Mouse (Mus musculus): ENCODE data around the gene Fndc3c1. TPM values are rescaled to one million over a fixed set of nuclear protein-coding genes. Genes with fewer than 3 reads are reported as not detected.
"Not testable (repeated sequence)": the region's sequence is repeated elsewhere in the genome, so short reads cannot be mapped to it uniquely, and the experiment has no call there.

Fndc3c1 gene
- total RNA-seq (2014; rRNA removed; ENCODE audit: low replicate concordance) (not detected in 2 replicates), polyA plus RNA-seq (2015; fragmentation: Nextera tagmentation; extraction: Ambion mirVana) (0.07 and 0.11 TPM in 2 replicates)

- H3K4me3 ChIP-seq (ENCODE audit: low read depth, low read length): peak within 1 kb of the TSS; percentile 46
- 19% methylated on average over 38 of the region's 39 CpGs for WGBS
- no peaks in the 10 kb centered on the region for H3K4me1 ChIP-seq (ENCODE audit: control insufficient read depth, insufficient read depth)
- no peaks in the 10 kb centered on the region for H3K36me3 ChIP-seq (replicated peaks; ENCODE audit: control insufficient read depth, insufficient read depth, low read length)
- ATAC-seq (ENCODE audit: insufficient read depth, low read depth) (peak; percentile 20; the same call in 1 of the 2 replicates), DNase-seq (ENCODE audit: low spot score) (no peak)
- no peak within 1 kb of the TSS for H3K9ac ChIP-seq (replicated peaks; ENCODE audit: low read depth, low read length)
- no peaks in the 10 kb centered on the region for H3K9me3 ChIP-seq (replicated peaks; ENCODE audit: control insufficient read depth, low read length)
- peaks cover 17% of the 10 kb centered on the region for H3K27me3 ChIP-seq (ENCODE audit: control insufficient read depth, insufficient read depth, low read length)
- H3K27ac ChIP-seq (ENCODE audit: low read depth): no peak within 1 kb of the TSS
- H3K4me2 ChIP-seq (ENCODE audit: low read depth, low read length): peak within 1 kb of the TSS; percentile 67
- TF ChIP-seq CTCF (IDR thresholded peaks at IDR 0.05; ENCODE audit: low read depth) (no peak), EP300 (IDR thresholded peaks at IDR 0.05; ENCODE audit: low read depth) (no peak)
Measured at GRCm38 (mm10) chrX:106485101-106485651, at the start of gene Fndc3c1. Fndc3c1 (minus strand) TSS chrX:106485401.

- no peak for DNase-seq (ENCODE audit: low spot score)
- no peaks in the 10 kb centered on the region for H3K4me1 ChIP-seq (ENCODE audit: control insufficient read depth, insufficient read depth)
- H3K27ac ChIP-seq (ENCODE audit: low read depth): no peak overlapping the region
- ATAC-seq (ENCODE audit: insufficient read depth, low read depth): no peak
- peaks cover 17% of the 10 kb centered on the region for H3K27me3 ChIP-seq (ENCODE audit: control insufficient read depth, insufficient read depth, low read length)
- TF ChIP-seq EP300 (IDR thresholded peaks at IDR 0.05; ENCODE audit: low read depth): no peak
- TF ChIP-seq CTCF (IDR thresholded peaks at IDR 0.05; ENCODE audit: low read depth): no peak
- H3K36me3 ChIP-seq (replicated peaks; ENCODE audit: control insufficient read depth, insufficient read depth, low read length): no peaks in the 10 kb centered on the region
- H3K4me2 ChIP-seq (ENCODE audit: low read depth, low read length): no peak overlapping the region
- no peaks in the 10 kb centered on the region for H3K9me3 ChIP-seq (replicated peaks; ENCODE audit: control insufficient read depth, low read length)
- 48% methylated on average over 10 of the region's 10 CpGs for WGBS
- no peak overlapping the region for H3K9ac ChIP-seq (replicated peaks; ENCODE audit: low read depth, low read length)
- H3K4me3 ChIP-seq (ENCODE audit: low read depth, low read length): no peak overlapping the region
Measured at GRCm38 (mm10) chrX:106486451-106486850, 1.2 kb upstream of the Fndc3c1 start.

- H3K27me3 ChIP-seq (ENCODE audit: control insufficient read depth, insufficient read depth, low read length): peaks cover 17% of the 10 kb centered on the region
- peak overlapping the region; percentile 67 for H3K4me2 ChIP-seq (ENCODE audit: low read depth, low read length)
- TF ChIP-seq EP300 (IDR thresholded peaks at IDR 0.05; ENCODE audit: low read depth) (no peak), CTCF (IDR thresholded peaks at IDR 0.05; ENCODE audit: low read depth) (no peak)
- 18% methylated on average over 12 of the region's 13 CpGs for WGBS
- no peak overlapping the region for H3K9ac ChIP-seq (replicated peaks; ENCODE audit: low read depth, low read length)
- H3K36me3 ChIP-seq (replicated peaks; ENCODE audit: control insufficient read depth, insufficient read depth, low read length): no peaks in the 10 kb centered on the region
- H3K9me3 ChIP-seq (replicated peaks; ENCODE audit: control insufficient read depth, low read length): no peaks in the 10 kb centered on the region
- no peak for DNase-seq (ENCODE audit: low spot score)
- no peaks in the 10 kb centered on the region for H3K4me1 ChIP-seq (ENCODE audit: control insufficient read depth, insufficient read depth)
- no peak overlapping the region for H3K27ac ChIP-seq (ENCODE audit: low read depth)
- ATAC-seq (ENCODE audit: insufficient read depth, low read depth): no peak
- H3K4me3 ChIP-seq (ENCODE audit: low read depth, low read length): peak overlapping the region; percentile 46
Measured at GRCm38 (mm10) chrX:106485671-106486070, 470 bp upstream of the Fndc3c1 start.

- not testable (repeated sequence) for H3K27ac ChIP-seq (ENCODE audit: low read depth); H3K4me3 ChIP-seq (ENCODE audit: low read depth, low read length); ATAC-seq (ENCODE audit: insufficient read depth, low read depth); DNase-seq (ENCODE audit: low spot score); H3K4me2 ChIP-seq (ENCODE audit: low read depth, low read length); H3K9me3 ChIP-seq (replicated peaks; ENCODE audit: control insufficient read depth, low read length); H3K36me3 ChIP-seq (replicated peaks; ENCODE audit: control insufficient read depth, insufficient read depth, low read length); H3K4me1 ChIP-seq (ENCODE audit: control insufficient read depth, insufficient read depth); H3K9ac ChIP-seq (replicated peaks; ENCODE audit: low read depth, low read length)
- peak; percentile 23; the same call in 1 of the 2 replicates for TF ChIP-seq CTCF (IDR thresholded peaks at IDR 0.05; ENCODE audit: low read depth)
- 44% methylated on average over 2 of the region's 2 CpGs for WGBS
- peaks cover 13% of the 10 kb centered on the region for H3K27me3 ChIP-seq (ENCODE audit: control insufficient read depth, insufficient read depth, low read length)
Measured at GRCm38 (mm10) chrX:106479891-106480290, 5.3 kb downstream of the Fndc3c1 start.

- ATAC-seq (ENCODE audit: insufficient read depth, low read depth): no peak
- no peak; the same call in 1 of the 2 replicates for TF ChIP-seq CTCF (IDR thresholded peaks at IDR 0.05; ENCODE audit: low read depth)
- no peak for TF ChIP-seq EP300 (IDR thresholded peaks at IDR 0.05; ENCODE audit: low read depth)
- Histone ChIP-seq H3K27ac (ENCODE audit: low read depth) (no peak overlapping the region), H3K4me2 (ENCODE audit: low read depth, low read length) (no peak overlapping the region), H3K36me3 (replicated peaks; ENCODE audit: control insufficient read depth, insufficient read depth, low read length) (no peaks in the 10 kb centered on the region), H3K27me3 (ENCODE audit: control insufficient read depth, insufficient read depth, low read length) (no peaks in the 10 kb centered on the region), H3K9ac (replicated peaks; ENCODE audit: low read depth, low read length) (no peak overlapping the region), H3K9me3 (replicated peaks; ENCODE audit: control insufficient read depth, low read length) (no peaks in the 10 kb centered on the region), H3K4me3 (ENCODE audit: low read depth, low read length) (no peak overlapping the region), H3K4me1 (ENCODE audit: control insufficient read depth, insufficient read depth) (no peaks in the 10 kb centered on the region)
- no peak for DNase-seq (ENCODE audit: low spot score)
Measured at GRCm38 (mm10) chrX:106385304-106385703, 99.9 kb downstream of the Fndc3c1 start.

GRCm38 (mm10) chrX:106380608-106381007 lies 104.6 kb downstream of the Fndc3c1 start:
- H3K36me3 ChIP-seq (replicated peaks; ENCODE audit: control insufficient read depth, insufficient read depth, low read length): no peaks in the 10 kb centered on the region
- no peak for DNase-seq (ENCODE audit: low spot score)
- H3K4me2 ChIP-seq (ENCODE audit: low read depth, low read length): no peak overlapping the region
- no peak overlapping the region for H3K4me3 ChIP-seq (ENCODE audit: low read depth, low read length)
- no peak overlapping the region for H3K9ac ChIP-seq (replicated peaks; ENCODE audit: low read depth, low read length)
- no peaks in the 10 kb centered on the region for H3K9me3 ChIP-seq (replicated peaks; ENCODE audit: control insufficient read depth, low read length)
- no peak for TF ChIP-seq CTCF (IDR thresholded peaks at IDR 0.05; ENCODE audit: low read depth)
- TF ChIP-seq EP300 (IDR thresholded peaks at IDR 0.05; ENCODE audit: low read depth): no peak
- no peak for ATAC-seq (ENCODE audit: insufficient read depth, low read depth)
- H3K4me1 ChIP-seq (ENCODE audit: control insufficient read depth, insufficient read depth): no peaks in the 10 kb centered on the region
- H3K27ac ChIP-seq (ENCODE audit: low read depth): no peak overlapping the region
- no peaks in the 10 kb centered on the region for H3K27me3 ChIP-seq (ENCODE audit: control insufficient read depth, insufficient read depth, low read length)

Small RNAs within 50 kb of the gene (microRNA-seq; reads per million reads assigned to microRNA genes)
- not detected for gene Gm27428

Other genes with a start within 250 kb of the Fndc3c1 start
- not detected in 2 replicates for gene Fnd3c2, start 230.0 kb downstream of the Fndc3c1 start, total RNA-seq (2014; rRNA removed; ENCODE audit: low replicate concordance)
- not detected in 2 replicates for gene Fnd3c2, start 230.0 kb downstream of the Fndc3c1 start, polyA plus RNA-seq (2015; fragmentation: Nextera tagmentation; extraction: Ambion mirVana)
- not detected in 2 replicates for gene Gm5127, start 97.8 kb upstream of the Fndc3c1 start, total RNA-seq (2014; rRNA removed; ENCODE audit: low replicate concordance)
- not detected in 2 replicates for gene Gm5127, start 97.8 kb upstream of the Fndc3c1 start, polyA plus RNA-seq (2015; fragmentation: Nextera tagmentation; extraction: Ambion mirVana)
- gene Cysltr1, start 118.3 kb upstream of the Fndc3c1 start, total RNA-seq (2014; rRNA removed; ENCODE audit: low replicate concordance): 0.08 and 0.35 TPM in 2 replicates
- gene Cysltr1, start 118.3 kb upstream of the Fndc3c1 start, polyA plus RNA-seq (2015; fragmentation: Nextera tagmentation; extraction: Ambion mirVana): 1.5 and 1.7 TPM in 2 replicates